Mouse (Mus musculus): ENCODE measurements around the gene Agap3.

- TF ChIP-seq CTCF (IDR thresholded peaks at IDR 0.05; ENCODE audit: borderline replicate concordance, insufficient read depth, low read depth, low read length) (no peak), POLR2A (IDR thresholded peaks at IDR 0.05; ENCODE audit: borderline replicate concordance, insufficient read depth, low read length) (0 out of 2 replicates have a peak, but pooled peaks have one; percentile 1)
These were observed 2.0 kb downstream of the Agap3 start for GRCm38 (mm10) chr5:24453985-24454303.

Data from cerebellum, adult 2 months (tissue).